Mouse (Mus musculus): ENCODE results near the gene Hlcs.

DNA sequence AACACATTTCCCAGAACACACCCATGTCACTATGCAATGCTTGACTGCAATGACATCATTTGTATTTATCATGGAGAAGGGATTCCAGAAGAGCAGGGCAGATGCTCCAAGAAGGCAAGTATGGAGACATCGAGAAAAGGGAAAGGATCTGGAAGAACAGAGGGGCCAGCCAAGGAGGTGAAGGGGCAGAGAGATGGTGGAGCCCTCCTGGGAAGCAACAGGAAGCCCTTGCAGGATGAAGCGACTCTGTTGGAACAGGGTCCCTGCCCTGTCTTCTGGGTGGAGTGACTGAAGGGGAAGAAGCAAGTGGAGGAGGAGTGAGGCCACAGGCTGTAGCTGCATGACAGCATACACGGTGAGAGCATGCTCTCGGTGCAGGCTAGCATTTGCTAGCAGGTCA, 79.2 kb downstream of the Hlcs start:
- TF ChIP-seq CTCF (IDR thresholded peaks at IDR 0.05; ENCODE audit: low read depth, low read length) (no peak), POLR2A (IDR thresholded peaks at IDR 0.05; ENCODE audit: borderline replicate concordance, low read depth, low read length) (no peak)

Data from bone marrow macrophage, adult 2 months (primary cell).